Mouse (Mus musculus) c-Kit-negative CD71-positive TER-119-positive erythroid progenitor cells, embryonic 14.5 days (primary cell): Measurements from ENCODE around the gene Dbnl.

Experiments used
- DNase-seq: peaks from one replicate; pipeline ENCODE4 v3.0.0-alpha.2; 2013; ENCODE audit warnings: low read depth, low spot score

The Dbnl gene

DNA sequence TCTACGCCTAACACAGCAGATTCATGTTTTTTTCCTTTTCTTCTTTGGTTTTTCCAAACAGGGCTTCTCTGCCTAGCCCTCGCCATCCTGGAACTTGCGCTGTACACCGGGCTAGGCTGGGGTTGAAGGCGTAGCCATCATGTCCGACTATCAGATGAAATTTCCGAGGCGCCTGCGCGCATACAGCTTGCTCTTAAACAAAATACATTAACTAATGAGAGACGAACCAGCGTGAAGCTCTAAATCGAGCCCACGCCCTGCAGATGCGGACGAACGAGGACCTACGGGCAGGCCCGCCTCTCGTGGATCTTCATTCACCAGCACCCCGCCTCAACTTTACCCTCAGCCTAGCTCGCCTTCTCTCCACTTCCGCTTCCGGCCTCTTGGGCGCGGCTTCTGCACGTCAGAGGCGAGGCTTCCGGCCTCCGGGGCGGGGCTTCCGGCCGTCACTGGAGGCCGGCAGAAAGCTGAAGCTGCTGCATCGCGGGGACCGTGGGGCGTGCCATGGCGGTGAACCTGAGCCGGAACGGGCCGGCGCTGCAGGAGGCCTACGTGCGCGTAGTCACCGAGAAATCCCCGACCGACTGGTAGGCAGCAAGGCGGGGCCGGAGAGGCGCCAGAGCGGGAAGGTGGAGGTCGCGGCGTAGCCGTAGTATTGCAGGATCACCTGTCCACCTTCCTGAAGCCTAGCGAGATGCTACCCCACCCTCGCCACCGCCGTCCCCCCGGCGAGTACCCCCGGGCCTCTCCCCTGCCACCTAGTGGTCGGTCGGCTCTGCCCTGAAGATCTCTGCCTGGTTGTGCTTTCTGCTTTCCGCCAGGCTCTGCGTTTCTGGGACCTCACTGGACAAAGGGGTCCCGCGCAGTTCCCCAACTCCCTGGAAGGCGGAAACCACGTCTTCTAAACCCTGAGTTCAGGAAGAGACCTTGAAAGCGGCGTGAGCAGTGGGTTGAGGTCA lies at the start of gene Dbnl:
Gene Dbnl, plus strand, starts transcription at position 433 of the 959 bp plus-strand sequence.
- peak; percentile 94 for DNase-seq

- no peak for DNase-seq
These were observed 49.2 kb upstream of the Dbnl start for GRCm38 (mm10) chr11:5738888-5739632.

DNA sequence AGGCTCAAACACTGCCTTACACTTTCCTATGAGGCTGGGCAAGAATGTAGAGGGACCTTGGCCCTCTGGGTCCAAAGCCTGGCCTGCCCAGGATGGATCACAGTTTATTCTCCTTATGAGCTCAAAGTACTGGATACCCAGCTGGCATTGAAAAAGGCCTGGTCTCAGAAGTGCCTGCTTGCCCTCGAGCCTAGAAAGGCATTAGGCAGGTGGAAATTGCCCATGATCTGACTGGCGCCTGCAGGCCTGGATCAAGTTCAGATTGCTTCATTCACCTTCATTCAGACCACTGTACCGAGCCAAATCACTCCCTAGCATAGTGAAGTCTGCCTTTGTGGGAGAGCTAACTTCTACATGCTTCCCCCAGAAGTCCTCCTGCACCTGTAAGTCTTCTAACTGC lies 48.4 kb upstream of the Dbnl start:
- no peak for DNase-seq

GRCm38 (mm10) chr11:5740599-5740964 lies 47.7 kb upstream of the Dbnl start:
- no peak for DNase-seq

DNA sequence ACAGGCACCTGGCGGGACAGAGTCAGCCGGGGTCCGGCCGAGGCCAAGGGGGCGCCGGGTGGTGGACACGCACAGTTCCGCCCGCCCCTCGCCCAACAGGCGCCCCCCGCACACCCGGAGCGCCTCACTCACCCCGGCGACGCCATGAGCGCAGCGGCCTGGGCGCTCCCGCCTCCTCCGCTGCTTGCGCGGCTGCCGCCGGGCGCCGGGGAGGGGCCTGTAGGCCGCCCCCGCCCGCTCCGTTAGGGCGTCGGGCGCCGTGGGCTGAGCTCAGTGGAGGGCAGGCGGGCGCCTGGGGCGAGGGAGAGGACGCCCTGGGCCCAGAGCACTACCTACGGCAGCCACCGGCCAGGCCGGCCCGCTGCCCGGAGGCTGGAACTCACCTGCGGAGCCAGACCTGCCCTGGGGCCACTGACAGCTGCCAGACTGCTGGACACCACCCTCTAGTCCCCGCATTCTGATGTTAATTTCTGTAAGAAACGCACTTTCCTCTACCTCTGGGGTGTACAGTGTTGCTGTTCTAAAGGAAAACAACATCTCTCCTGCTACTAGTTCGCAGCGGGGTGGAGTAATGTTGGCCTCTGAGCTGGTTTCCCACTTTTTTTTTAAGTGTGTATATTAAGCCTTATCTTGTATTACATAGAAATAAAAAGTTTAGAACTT lies 47.2 kb upstream of the Dbnl start:
- DNase-seq = peak; percentile 71

GRCm38 (mm10) chr11:5742106-5742505 lies 46.2 kb upstream of the Dbnl start:
- DNase-seq = no peak

- no peak for DNase-seq
These were observed 43.3 kb upstream of the Dbnl start for GRCm38 (mm10) chr11:5744951-5745350.

- DNase-seq = no peak
These were observed 34.5 kb upstream of the Dbnl start for GRCm38 (mm10) chr11:5753755-5754154.

DNA sequence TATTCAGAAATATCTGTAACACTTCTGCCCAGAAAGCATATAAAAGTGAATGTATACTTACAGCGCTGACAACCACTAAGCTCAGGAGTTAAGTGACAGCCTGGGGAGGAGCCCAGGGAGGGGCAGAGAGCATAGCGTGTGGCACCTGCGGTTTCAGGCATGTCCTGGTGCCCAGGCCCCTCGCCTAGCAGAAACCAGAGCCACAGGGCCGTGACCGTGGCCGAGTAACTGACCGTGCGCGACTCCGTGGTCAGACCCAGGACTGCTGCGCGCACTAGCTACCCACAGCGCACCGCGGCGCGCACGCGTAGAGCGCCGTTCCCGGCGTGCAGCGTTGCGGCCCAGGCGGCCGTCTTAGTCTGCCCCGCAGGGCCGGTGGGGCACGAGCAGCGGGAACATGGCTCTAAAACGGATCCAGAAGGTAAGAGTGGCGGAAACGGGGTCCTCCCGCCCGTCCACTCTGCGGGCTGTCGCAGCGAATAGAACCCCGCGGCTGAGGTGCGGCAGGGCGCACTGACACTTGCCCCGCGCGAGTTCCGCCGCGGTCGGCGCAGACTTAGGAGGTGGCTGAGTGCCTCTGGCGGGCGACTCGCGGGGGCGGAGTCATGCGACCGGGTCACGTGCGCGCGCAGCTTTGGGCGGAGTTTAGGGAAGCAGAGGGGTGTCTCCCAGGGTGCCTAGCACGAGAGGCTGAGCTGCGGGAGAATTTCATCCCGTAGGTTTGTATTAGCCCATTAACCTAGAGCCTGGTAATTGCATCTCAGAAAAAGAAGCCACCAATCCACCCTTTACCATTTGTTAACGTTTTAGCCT lies 26.3 kb upstream of the Dbnl start, which contains the start of gene Urgcp:
Gene Urgcp, minus strand, starts transcription at position 557 of the 813 bp plus-strand sequence.
- peak; percentile 87 for DNase-seq

GRCm38 (mm10) chr11:5762633-5762982 lies 25.7 kb upstream of the Dbnl start:
- no peak for DNase-seq

- DNase-seq = no peak
These were observed 22.3 kb upstream of the Dbnl start for GRCm38 (mm10) chr11:5766019-5766418.

- DNase-seq = no peak
These were observed 9.8 kb upstream of the Dbnl start for GRCm38 (mm10) chr11:5778481-5778880.

DNA sequence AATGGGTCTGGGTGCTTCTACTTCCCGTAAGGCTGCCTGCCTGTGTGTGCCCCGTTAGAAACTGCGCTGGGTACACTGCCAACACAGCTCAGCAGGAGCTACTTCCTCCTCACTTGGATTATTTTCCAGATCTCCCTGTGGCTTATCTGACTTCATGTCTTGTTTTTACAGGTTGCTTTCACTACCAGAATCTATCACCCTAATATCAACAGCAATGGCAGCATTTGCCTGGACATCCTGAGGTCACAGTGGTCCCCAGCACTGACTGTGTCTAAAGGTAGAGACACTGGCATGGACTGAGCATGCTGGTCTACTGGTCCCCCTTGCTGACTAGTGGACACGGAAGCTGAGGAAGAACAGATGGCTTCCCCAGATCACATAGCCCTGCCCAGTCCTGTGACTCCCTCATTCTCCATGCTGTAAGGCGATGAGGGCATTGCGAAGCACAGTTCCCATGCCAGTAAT lies 8.2 kb upstream of the Dbnl start:
- DNase-seq = no peak

- no peak for DNase-seq
These were observed 5.9 kb upstream of the Dbnl start for GRCm38 (mm10) chr11:5782199-5782944.

- no peak for DNase-seq
These were observed 2.6 kb upstream of the Dbnl start for GRCm38 (mm10) chr11:5785732-5786131.

GRCm38 (mm10) chr11:5787671-5788055 lies 625 bp upstream of the Dbnl start:
- DNase-seq = no peak

- no peak for DNase-seq
These were observed 924 bp downstream of the Dbnl start for GRCm38 (mm10) chr11:5789071-5789753.

DNA sequence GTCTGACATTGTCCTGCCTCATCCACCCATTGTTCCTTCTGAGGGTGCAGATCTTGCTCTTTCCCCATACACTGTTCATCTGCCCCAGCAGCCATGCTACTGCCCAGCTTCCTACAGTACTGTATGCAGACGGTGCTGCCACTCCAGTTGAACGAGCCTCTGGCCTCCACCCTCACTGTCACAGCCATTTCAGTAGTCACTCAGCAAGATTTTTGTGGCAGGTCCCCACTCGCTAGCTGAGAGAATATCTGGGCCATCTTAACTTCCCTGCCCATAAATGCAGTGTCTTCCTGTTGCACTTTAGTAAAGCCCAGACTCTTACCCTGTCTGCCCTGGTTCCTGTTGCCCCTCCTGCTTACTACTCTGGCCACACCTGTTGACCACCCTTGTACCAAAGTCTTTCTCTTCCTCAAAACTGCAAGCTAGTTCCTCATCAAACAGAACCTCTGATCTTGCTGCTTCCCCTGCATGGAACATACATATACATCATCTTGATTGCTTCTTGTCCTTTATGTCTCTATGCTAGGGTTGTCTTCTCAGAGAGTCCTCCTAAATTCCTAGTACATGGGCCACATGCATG lies 1.6 kb downstream of the Dbnl start:
- DNase-seq = no peak

- DNase-seq = no peak
These were observed 2.1 kb downstream of the Dbnl start for GRCm38 (mm10) chr11:5790431-5790830.

DNA sequence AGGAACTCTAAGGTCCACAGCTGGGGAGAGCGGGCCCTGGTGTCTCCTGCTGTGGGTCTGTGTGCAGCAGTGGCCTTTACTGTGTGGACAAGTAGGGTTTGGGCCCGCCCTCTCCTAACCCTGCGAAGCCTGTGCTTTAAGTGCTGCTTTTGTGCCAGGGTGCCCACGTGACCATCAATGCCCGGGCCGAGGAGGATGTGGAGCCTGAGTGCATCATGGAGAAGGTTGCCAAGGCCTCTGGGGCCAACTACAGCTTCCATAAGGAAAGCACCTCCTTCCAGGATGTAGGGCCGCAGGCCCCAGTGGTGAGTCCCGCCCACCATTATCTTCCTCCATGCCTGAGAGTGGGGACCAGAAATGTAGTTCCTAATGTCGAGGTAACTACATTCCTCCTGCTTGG lies 7.0 kb downstream of the Dbnl start:
- DNase-seq = no peak
